Mouse (Mus musculus): ENCODE results near the gene Pgm2l1.

- TF ChIP-seq CTCF (IDR thresholded peaks at IDR 0.05; ENCODE audit: low read depth) (no peak), EP300 (IDR thresholded peaks at IDR 0.05; ENCODE audit: low read depth) (no peak)
These were observed 11.2 kb upstream of the Pgm2l1 start for GRCm38 (mm10) chr7:100215976-100216375.
